ENCODE assay signal across 8 mouse cellular contexts in the genomic region with DNA sequence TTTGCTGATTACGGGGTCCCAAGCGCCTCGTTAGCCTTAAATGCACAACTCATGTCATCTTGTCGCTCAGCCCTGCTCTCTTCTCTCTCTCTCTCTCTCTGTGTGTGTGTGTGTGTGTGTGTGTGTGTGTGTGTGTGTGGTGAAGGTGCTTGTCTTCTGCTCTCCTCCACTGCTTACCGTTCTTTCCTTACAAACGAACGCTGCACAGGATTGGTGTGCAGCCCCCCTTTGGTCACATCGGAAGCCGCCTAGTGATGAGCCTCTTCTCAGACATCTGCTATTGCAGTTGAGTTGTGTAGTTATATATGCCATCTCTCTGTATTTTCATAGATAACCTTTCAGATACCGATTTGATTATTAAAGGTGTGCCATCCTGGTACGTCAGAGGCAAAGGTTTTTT. TPM values are rescaled to one million over a fixed set of nuclear protein-coding genes. Genes with fewer than 3 reads are reported as not detected.
DNase-seq lines count a peak whose midpoint lies in the region; ATAC-seq and TF ChIP-seq lines count a peak whose summit lies in the region.

No protein-coding gene starts in this region.

- H3K4me1 ChIP-seq in cerebellum, adult 2 months (ENCODE audit: control insufficient read depth, insufficient read depth, low read length), result peaks cover 5% of the 10 kb centered on the region
- H3K4me1 ChIP-seq in limb, embryonic 12.5 days (replicated peaks), result peaks cover 14% of the 10 kb centered on the region
- no peaks in the 10 kb centered on the region for H3K4me1 ChIP-seq in stomach, embryonic 15.5 days

- no peaks in the 10 kb centered on the region for H3K36me3 ChIP-seq in limb, embryonic 12.5 days
- no peaks in the 10 kb centered on the region for H3K36me3 ChIP-seq in stomach, embryonic 15.5 days

- 3% methylated on average over 11 of the region's 11 CpGs for WGBS in cerebellum, adult 2 months
- 5% methylated on average over 10 of the region's 11 CpGs for WGBS in limb, embryonic 12.5 days
- 5% methylated on average over 11 of the region's 11 CpGs for WGBS in stomach, embryonic 15.5 days

- ATAC-seq in limb, embryonic 12.5 days (ENCODE audit: insufficient number of reproducible peaks, insufficient read depth, low FRiP score, low TSS enrichment, low read depth), result no peak
- ATAC-seq in stomach, embryonic 15.5 days (ENCODE audit: insufficient read depth, low FRiP score, low read depth), result no peak

- H3K27ac ChIP-seq in cerebellum, adult 2 months (ENCODE audit: insufficient read depth, low read length), result peak overlapping the region; percentile 55
- H3K27ac ChIP-seq in limb, embryonic 12.5 days, result no peak overlapping the region
- H3K27ac ChIP-seq in stomach, embryonic 15.5 days, result peak overlapping the region; percentile 69

- no peak for DNase-seq in cerebellum, adult 2 months
- DNase-seq in cerebellum, postnatal 4 days (ENCODE audit: low spot score in 2 of 2), result no peak
- peak; percentile 25 for DNase-seq in right cerebral cortex, postnatal 14 days
- DNase-seq in right cerebral cortex, postnatal 4 days, result no peak
- no peak for DNase-seq in layer of hippocampus, postnatal 10 days (ENCODE audit: low spot score in 2 of 2)
- DNase-seq in ovary, postnatal 36 days (ENCODE audit: low spot score), result no peak

- no peak for TF ChIP-seq POLR2A in cerebellum, adult 2 months (IDR thresholded peaks at IDR 0.05; ENCODE audit: borderline replicate concordance, insufficient read depth, low read length)

- H3K9me3 ChIP-seq in limb, embryonic 12.5 days, result no peaks in the 10 kb centered on the region
- no peaks in the 10 kb centered on the region for H3K9me3 ChIP-seq in stomach, embryonic 15.5 days

- TF ChIP-seq CTCF in cerebellum, adult 2 months (IDR thresholded peaks at IDR 0.05; ENCODE audit: borderline replicate concordance, insufficient read depth, low read depth, low read length), result no peak

- no peaks in the 10 kb centered on the region for H3K27me3 ChIP-seq in cerebellum, adult 2 months (ENCODE audit: control insufficient read depth, insufficient read depth, low read length)
- H3K27me3 ChIP-seq in limb, embryonic 12.5 days, result peaks cover 35% of the 10 kb centered on the region
- H3K27me3 ChIP-seq in stomach, embryonic 15.5 days (replicated peaks), result peaks cover 11% of the 10 kb centered on the region; the same call in 1 of the 2 replicates

- peak overlapping the region; percentile 69; the same call in 1 of the 2 replicates for H3K9ac ChIP-seq in limb, embryonic 12.5 days (replicated peaks)
- peak overlapping the region; percentile 48; the same call in 1 of the 2 replicates for H3K9ac ChIP-seq in stomach, embryonic 15.5 days

- H3K4me3 ChIP-seq in cerebellum, adult 2 months (replicated peaks; ENCODE audit: insufficient read depth, low read depth, low read length), result peak overlapping the region; percentile 98
- peak overlapping the region; percentile 77 for H3K4me3 ChIP-seq in limb, embryonic 12.5 days (replicated peaks)
- H3K4me3 ChIP-seq in stomach, embryonic 15.5 days (replicated peaks), result peak overlapping the region; percentile 71

- peak overlapping the region; percentile 99 for H3K4me2 ChIP-seq in limb, embryonic 12.5 days
- peak overlapping the region; percentile 98 for H3K4me2 ChIP-seq in stomach, embryonic 15.5 days

RNA-seq across cellular contexts. Expression of a gene that starts 1.1 kb away (rescaled TPM):
- 85.2 and 92.3 TPM in 2 replicates for polyA plus RNA-seq in cerebellum, adult 2 months (2012; rRNA removed)
- polyA plus RNA-seq in limb, embryonic 12.5 days (2016; fragmentation: Nextera tagmentation; extraction: Ambion mirVana), result 2.5 and 2.8 TPM in 2 replicates
- 3.0 and 3.1 TPM in 2 replicates for polyA plus RNA-seq in stomach, embryonic 15.5 days (2015; fragmentation: Nextera tagmentation; extraction: Ambion mirVana)
- total RNA-seq in layer of hippocampus, postnatal 10 days (2021), result 10 to 100 TPM; 59.7 to 65.2 TPM

Comparison
In these comparisons a context has a peak if more than half of its experiments do, and no peak if none do; other contexts are left out.
1. RNA of a gene that starts 1.1 kb away (polyA plus RNA-seq): 85.2 to 92.3 TPM in cerebellum, adult 2 months; 3.0 to 3.1 TPM in stomach, embryonic 15.5 days and 2.5 to 2.8 TPM in limb, embryonic 12.5 days; every median in the first group is over 10 times any median in the second.
2. Peak in every context shown above with its lines, with median percentiles within 50 percentile points of each other: H3K4me3 ChIP-seq.